11 mouse cellular contexts compared by ENCODE assay signal in the genomic region with DNA sequence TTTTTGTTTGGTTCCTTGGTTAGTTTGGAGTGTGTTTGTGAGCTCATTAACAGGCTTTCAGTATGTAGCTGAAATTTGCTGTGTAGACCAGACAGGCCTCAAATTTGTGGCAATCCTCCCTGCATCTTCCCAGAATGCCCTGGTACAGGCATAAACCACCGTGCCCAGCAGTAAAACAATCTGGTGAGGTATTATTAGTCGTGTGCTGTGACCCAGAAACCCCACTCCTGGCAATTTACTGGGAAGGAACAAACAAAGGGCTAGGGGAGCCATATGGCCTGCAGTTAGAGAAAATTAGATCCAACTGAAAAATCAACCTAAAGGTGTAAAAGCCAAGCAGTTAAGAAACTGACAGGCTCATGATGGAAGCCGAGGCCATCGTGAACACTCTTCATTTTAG. TPM values are rescaled to one million over a fixed set of nuclear protein-coding genes. Genes with fewer than 3 reads are reported as not detected.
DNase-seq lines count a peak whose midpoint lies in the region; ATAC-seq and TF ChIP-seq lines count a peak whose summit lies in the region.
"Had no signal": no experiment of that assay in that cellular context is flagged by ENCODE, and none has a peak within 500 bp of the region (broad histone marks: within the 10 kb centered on the region; RNA-seq: fewer than 3 reads in every experiment).

No protein-coding gene starts in this region.

- no peak for ATAC-seq in G1E (ENCODE audit: extremely low read depth, insufficient number of reproducible peaks, low FRiP score, poor library complexity, severe bottlenecking)
- no peak for ATAC-seq in embryonic facial prominence, embryonic 13.5 days (ENCODE audit: insufficient number of reproducible peaks, insufficient read depth, low FRiP score, low TSS enrichment, low read depth)
- no peak for ATAC-seq in limb, embryonic 13.5 days (ENCODE audit: low FRiP score, low read depth)

- no peak overlapping the region for H3K4me3 ChIP-seq in heart, embryonic 10.5 days
- peak overlapping the region; percentile 98 for H3K4me3 ChIP-seq in G1E (ENCODE audit: low read depth, low read length)
- H3K4me3 ChIP-seq in embryonic facial prominence, embryonic 13.5 days, result no peak overlapping the region
- H3K4me3 ChIP-seq in limb, embryonic 13.5 days, result no peak overlapping the region

- H3K9ac ChIP-seq in embryonic facial prominence, embryonic 13.5 days, result peak overlapping the region; percentile 41; the same call in 1 of the 2 replicates
- 0 out of 2 replicates have a peak overlapping the region, but pooled peaks have one; percentile 13 for H3K9ac ChIP-seq in limb, embryonic 13.5 days

- no peak overlapping the region for H3K27ac ChIP-seq in heart, embryonic 10.5 days
- no peak overlapping the region for H3K27ac ChIP-seq in embryonic facial prominence, embryonic 13.5 days
- no peak overlapping the region for H3K27ac ChIP-seq in limb, embryonic 13.5 days

- peaks cover 3% of the 10 kb centered on the region for H3K36me3 ChIP-seq in heart, embryonic 10.5 days
- peaks cover 32% of the 10 kb centered on the region for H3K36me3 ChIP-seq in G1E (replicated peaks)
- peaks cover 10% of the 10 kb centered on the region; the same call in 1 of the 2 replicates for H3K36me3 ChIP-seq in embryonic facial prominence, embryonic 13.5 days
- peaks cover 4% of the 10 kb centered on the region; the same call in 1 of the 2 replicates for H3K36me3 ChIP-seq in limb, embryonic 13.5 days

- WGBS in heart, embryonic 10.5 days, result 51% methylated on average over 4 of the region's 4 CpGs
- WGBS in embryonic facial prominence, embryonic 13.5 days, result 30% methylated on average over 4 of the region's 4 CpGs
- 16% methylated on average over 4 of the region's 4 CpGs for WGBS in limb, embryonic 13.5 days

- no peaks in the 10 kb centered on the region for H3K27me3 ChIP-seq in heart, embryonic 10.5 days (ENCODE audit: insufficient read depth, poor library complexity, severe bottlenecking)
- H3K27me3 ChIP-seq in G1E (ENCODE audit: insufficient read depth, low read length), result no peaks in the 10 kb centered on the region
- no peaks in the 10 kb centered on the region for H3K27me3 ChIP-seq in embryonic facial prominence, embryonic 13.5 days
- H3K27me3 ChIP-seq in limb, embryonic 13.5 days, result no peaks in the 10 kb centered on the region

- DNase-seq in heart, embryonic 10.5 days (ENCODE audit: low spot score), result peak; percentile 11
- DNase-seq in heart, adult 8-10 months (ENCODE audit: low spot score), result no peak
- DNase-seq in G1E (ENCODE audit: low spot score), result no peak
- no peak for DNase-seq in spleen, postnatal 14 days (ENCODE audit: low spot score in 2 of 2)
- no peak for DNase-seq in urinary bladder, adult 18-20 months (ENCODE audit: low spot score in 2 of 2)
- no peak for DNase-seq in spleen, adult 12 weeks (ENCODE audit: low spot score)
- DNase-seq: adrenal gland, postnatal 36 days had no signal

- no peak for TF ChIP-seq CTCF in G1E (IDR thresholded peaks at IDR 0.05; ENCODE audit: low read depth, low read length)

- peak overlapping the region; percentile 66 for H3K4me2 ChIP-seq in embryonic facial prominence, embryonic 13.5 days
- peak overlapping the region; percentile 77 for H3K4me2 ChIP-seq in limb, embryonic 13.5 days (replicated peaks)

- no peaks in the 10 kb centered on the region for H3K9me3 ChIP-seq in heart, embryonic 10.5 days
- no peaks in the 10 kb centered on the region for H3K9me3 ChIP-seq in G1E (replicated peaks)
- no peaks in the 10 kb centered on the region for H3K9me3 ChIP-seq in embryonic facial prominence, embryonic 13.5 days
- no peaks in the 10 kb centered on the region for H3K9me3 ChIP-seq in limb, embryonic 13.5 days

- peaks cover 25% of the 10 kb centered on the region; the same call in 1 of the 2 replicates for H3K4me1 ChIP-seq in heart, embryonic 10.5 days
- H3K4me1 ChIP-seq in G1E (ENCODE audit: insufficient read depth, low read depth, low read length), result peaks cover 68% of the 10 kb centered on the region
- peaks cover 18% of the 10 kb centered on the region for H3K4me1 ChIP-seq in embryonic facial prominence, embryonic 13.5 days
- H3K4me1 ChIP-seq in limb, embryonic 13.5 days, result peaks cover 17% of the 10 kb centered on the region

RNA-seq across cellular contexts. Expression of gene Prn, which starts 1.6 kb away (rescaled TPM):
- polyA plus RNA-seq in heart, embryonic 10.5 days (2016; fragmentation: Nextera tagmentation; extraction: Ambion mirVana), result 0.35 TPM in 1 of 2 replicates, not detected in the other
- total RNA-seq in heart, adult 8-10 months (2022), result under 1 TPM in 3 of 4 experiments, not detected in 1; 0.20 to 0.69 (median 0.38) TPM
- not detected in 2 replicates for total RNA-seq in G1E (2014; fragmentation: Nextera tagmentation)
- not detected in 2 replicates for total RNA-seq in G1E (2017)
- not detected in 2 replicates for polyA plus RNA-seq in G1E (2012)
- polyA plus RNA-seq in embryonic facial prominence, embryonic 13.5 days (2015; fragmentation: Nextera tagmentation; extraction: Ambion mirVana), result 0.35 TPM in 1 of 2 replicates, not detected in the other
- polyA plus RNA-seq in limb, embryonic 13.5 days (2015; fragmentation: Nextera tagmentation; extraction: Ambion mirVana), result not detected in 2 replicates
- total RNA-seq: neutrophil, adult 5-6 weeks had no signal
- polyA plus RNA-seq: C2C12 had no signal

RNA-seq across cellular contexts. Expression of gene Prnp, which starts 1.6 kb away (rescaled TPM):
- 62.6 and 67.0 TPM in 2 replicates for polyA plus RNA-seq in heart, embryonic 10.5 days (2016; fragmentation: Nextera tagmentation; extraction: Ambion mirVana)
- total RNA-seq in heart, adult 8-10 months (2022), result 100 to 1,000 TPM; 135 to 164 (median 149) TPM
- total RNA-seq in G1E (2014; fragmentation: Nextera tagmentation) (350 and 399 TPM in 2 replicates), G1E (2017) (977 and 998 TPM in 2 replicates)
- 153 and 174 TPM in 2 replicates for polyA plus RNA-seq in G1E (2012)
- polyA plus RNA-seq in embryonic facial prominence, embryonic 13.5 days (2015; fragmentation: Nextera tagmentation; extraction: Ambion mirVana), result 66.4 and 68.5 TPM in 2 replicates
- polyA plus RNA-seq in limb, embryonic 13.5 days (2015; fragmentation: Nextera tagmentation; extraction: Ambion mirVana), result 53.3 and 56.0 TPM in 2 replicates

RNA-seq across cellular contexts. Expression of gene Prnd, which starts 39.3 kb away (rescaled TPM):
- polyA plus RNA-seq in heart, embryonic 10.5 days (2016; fragmentation: Nextera tagmentation; extraction: Ambion mirVana), result 3.1 and 4.6 TPM in 2 replicates
- total RNA-seq in heart, adult 8-10 months (2022), result 1 to 10 TPM in 2 of 4 experiments, under 1 TPM in 2; 0.22 to 1.8 (median 1.2) TPM
- total RNA-seq in G1E (2014; fragmentation: Nextera tagmentation) (not detected in 2 replicates), G1E (2017) (0.05 and 0.12 TPM in 2 replicates)
- not detected in 2 replicates for polyA plus RNA-seq in G1E (2012)
- polyA plus RNA-seq in embryonic facial prominence, embryonic 13.5 days (2015; fragmentation: Nextera tagmentation; extraction: Ambion mirVana), result 32.2 and 40.3 TPM in 2 replicates
- polyA plus RNA-seq in limb, embryonic 13.5 days (2015; fragmentation: Nextera tagmentation; extraction: Ambion mirVana), result 36.8 and 42.1 TPM in 2 replicates

RNA-seq across cellular contexts. Expression of gene Erv3, which starts 51.8 kb away (rescaled TPM):
- not detected in 2 replicates for polyA plus RNA-seq in heart, embryonic 10.5 days (2016; fragmentation: Nextera tagmentation; extraction: Ambion mirVana)
- total RNA-seq in heart, adult 8-10 months (2022), result not detected
- total RNA-seq in G1E (2014; fragmentation: Nextera tagmentation) (393 and 534 TPM in 2 replicates), G1E (2017) (60.3 and 62.5 TPM in 2 replicates)
- 5.2 and 5.9 TPM in 2 replicates for polyA plus RNA-seq in G1E (2012)
- not detected in 2 replicates for polyA plus RNA-seq in embryonic facial prominence, embryonic 13.5 days (2015; fragmentation: Nextera tagmentation; extraction: Ambion mirVana)
- not detected in 2 replicates for polyA plus RNA-seq in limb, embryonic 13.5 days (2015; fragmentation: Nextera tagmentation; extraction: Ambion mirVana)
- total RNA-seq: adrenal gland, postnatal 36 days; neutrophil, adult 5-6 weeks had no signal
- polyA plus RNA-seq: C2C12 had no signal
